Mouse (Mus musculus): ENCODE measurements around the gene H2al1i. TPM values are rescaled to one million over a fixed set of nuclear protein-coding genes. Genes with fewer than 3 reads are reported as not detected.
"Not testable (repeated sequence)": the region's sequence is repeated elsewhere in the genome, so short reads cannot be mapped to it uniquely, and the experiment has no call there.

The H2al1i gene
- not detected in 2 replicates for polyA plus RNA-seq (2014; fragmentation: Nextera tagmentation; extraction: Ambion mirVana)

GRCm38 (mm10) chrX:11324359-11324758 is at the start of gene H2al1i:
H2al1i (plus strand) TSS chrX:11324659.
- H3K27me3 ChIP-seq (ENCODE audit: control insufficient read depth, insufficient read depth, low read length); H3K4me2 ChIP-seq; H3K36me3 ChIP-seq (ENCODE audit: control insufficient read depth, insufficient read depth, low read length); H3K27ac ChIP-seq (ENCODE audit: low read depth, low read length); H3K4me3 ChIP-seq (ENCODE audit: low read depth, low read length); H3K4me1 ChIP-seq (ENCODE audit: control insufficient read depth, insufficient read depth, low read length); H3K9me3 ChIP-seq (replicated peaks; ENCODE audit: control insufficient read depth, low read length); ATAC-seq (replicated peaks; ENCODE audit: insufficient number of reproducible peaks, low FRiP score, low TSS enrichment); H3K9ac ChIP-seq (ENCODE audit: low read depth, low read length): not testable (repeated sequence)
- 80% methylated on average over 1 of the region's 5 CpGs for WGBS (ENCODE audit: insufficient replicate concordance)

- Histone ChIP-seq H3K9me3 (replicated peaks; ENCODE audit: control insufficient read depth, low read length) (no peaks in the 10 kb centered on the region), H3K4me3 (ENCODE audit: low read depth, low read length) (no peak overlapping the region), H3K4me2 (no peak overlapping the region), H3K4me1 (ENCODE audit: control insufficient read depth, insufficient read depth, low read length) (no peaks in the 10 kb centered on the region), H3K9ac (ENCODE audit: low read depth, low read length) (no peak overlapping the region), H3K36me3 (ENCODE audit: control insufficient read depth, insufficient read depth, low read length) (no peaks in the 10 kb centered on the region), H3K27me3 (ENCODE audit: control insufficient read depth, insufficient read depth, low read length) (no peaks in the 10 kb centered on the region), H3K27ac (ENCODE audit: low read depth, low read length) (no peak overlapping the region)
- no peak for ATAC-seq (replicated peaks; ENCODE audit: insufficient number of reproducible peaks, low FRiP score, low TSS enrichment)
- 68% methylated on average over 6 of the region's 6 CpGs for WGBS (ENCODE audit: insufficient replicate concordance)
These were observed 47.4 kb upstream of the H2al1i start for GRCm38 (mm10) chrX:11277083-11277482.

DNA sequence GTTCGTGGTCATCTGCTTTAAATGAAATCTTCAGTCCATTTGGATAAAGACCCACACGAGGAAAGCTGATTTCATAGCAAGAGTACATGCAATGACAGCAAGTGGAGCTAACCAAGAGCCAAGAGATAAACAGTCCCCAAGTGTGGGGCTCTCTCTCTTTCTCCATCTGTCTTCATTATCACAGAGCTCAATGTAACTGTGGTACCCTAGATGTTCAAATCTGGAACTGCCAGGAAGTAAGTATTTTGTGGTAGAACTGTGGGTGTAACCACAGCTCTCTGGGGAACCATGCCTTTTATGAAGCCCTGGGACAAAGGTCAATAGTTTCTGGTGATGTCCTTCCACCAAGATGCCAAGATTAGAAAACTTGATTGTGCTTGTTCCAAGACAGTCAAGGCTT is 43.7 kb upstream of the H2al1i start:
- ATAC-seq (replicated peaks; ENCODE audit: insufficient number of reproducible peaks, low FRiP score, low TSS enrichment) = no peak
- Histone ChIP-seq H3K4me1 (ENCODE audit: control insufficient read depth, insufficient read depth, low read length) (no peaks in the 10 kb centered on the region), H3K4me3 (ENCODE audit: low read depth, low read length) (no peak overlapping the region), H3K4me2 (no peak overlapping the region), H3K9ac (ENCODE audit: low read depth, low read length) (no peak overlapping the region), H3K27me3 (ENCODE audit: control insufficient read depth, insufficient read depth, low read length) (0 out of 2 replicates have a peak, but pooled peaks cover 2% of the 10 kb centered on the region), H3K27ac (ENCODE audit: low read depth, low read length) (no peak overlapping the region), H3K36me3 (ENCODE audit: control insufficient read depth, insufficient read depth, low read length) (no peaks in the 10 kb centered on the region), H3K9me3 (replicated peaks; ENCODE audit: control insufficient read depth, low read length) (no peaks in the 10 kb centered on the region)
- WGBS (ENCODE audit: insufficient replicate concordance) = 60% methylated on average over 2 of the region's 2 CpGs

DNA sequence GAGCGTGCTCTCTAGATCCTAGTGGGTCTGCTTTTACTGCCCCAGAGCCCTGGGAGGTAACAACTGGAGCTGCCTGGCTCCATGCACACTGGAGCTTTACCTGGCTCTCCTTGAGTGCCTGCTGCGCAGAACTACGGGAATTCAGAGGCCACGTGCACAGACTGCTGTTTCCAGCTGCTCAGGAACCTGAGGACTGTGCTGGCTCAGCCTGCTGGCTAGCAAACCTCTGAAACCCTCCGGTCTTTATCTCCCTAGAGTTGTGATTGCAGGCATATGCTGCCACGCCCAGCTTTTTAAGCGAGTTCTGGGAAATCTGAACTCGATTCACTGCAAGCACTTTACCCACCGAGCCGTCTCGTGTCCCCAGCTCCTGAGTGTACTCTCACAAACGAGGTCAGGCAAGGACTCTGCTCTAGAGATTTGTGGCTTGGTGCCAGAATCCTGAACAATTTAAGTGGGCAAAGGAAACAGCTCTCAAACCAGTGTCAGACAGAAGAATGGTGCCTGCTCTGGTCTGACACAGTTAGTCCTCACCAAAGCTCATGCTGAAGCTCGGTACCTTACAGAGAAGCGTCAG is 36.1 kb upstream of the H2al1i start:
- no peak for ATAC-seq (replicated peaks; ENCODE audit: insufficient number of reproducible peaks, low FRiP score, low TSS enrichment)
- Histone ChIP-seq H3K4me3 (ENCODE audit: low read depth, low read length) (no peak overlapping the region), H3K9ac (ENCODE audit: low read depth, low read length) (no peak overlapping the region), H3K9me3 (replicated peaks; ENCODE audit: control insufficient read depth, low read length) (no peaks in the 10 kb centered on the region), H3K4me2 (no peak overlapping the region), H3K27me3 (ENCODE audit: control insufficient read depth, insufficient read depth, low read length) (peaks cover 5% of the 10 kb centered on the region; the same call in 1 of the 2 replicates), H3K36me3 (ENCODE audit: control insufficient read depth, insufficient read depth, low read length) (no peaks in the 10 kb centered on the region), H3K27ac (ENCODE audit: low read depth, low read length) (no peak overlapping the region), H3K4me1 (ENCODE audit: control insufficient read depth, insufficient read depth, low read length) (no peaks in the 10 kb centered on the region)
- WGBS (ENCODE audit: insufficient replicate concordance) = 48% methylated on average over 14 of the region's 14 CpGs

DNA sequence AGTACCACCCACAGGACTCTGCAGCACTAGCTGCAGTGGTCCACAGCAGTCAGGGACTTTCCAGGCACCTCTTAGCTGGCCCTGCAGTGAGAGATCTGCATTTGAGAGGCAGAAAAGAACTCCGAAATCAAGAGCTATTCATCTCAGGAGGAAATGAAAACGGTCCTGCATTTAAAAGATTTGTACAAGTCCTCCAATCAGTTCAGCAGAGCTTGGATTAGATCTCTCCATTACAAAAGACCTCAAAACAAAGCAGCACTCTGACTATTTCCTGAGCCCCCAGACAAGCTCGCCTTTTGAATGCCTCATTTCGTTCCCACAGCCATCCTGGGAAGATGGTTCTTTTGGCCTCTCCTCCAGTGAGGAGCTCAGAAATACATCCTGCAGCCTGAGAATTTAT is 35.2 kb upstream of the H2al1i start:
- Histone ChIP-seq H3K4me3 (ENCODE audit: low read depth, low read length) (no peak overlapping the region), H3K27me3 (ENCODE audit: control insufficient read depth, insufficient read depth, low read length) (peaks cover 5% of the 10 kb centered on the region; the same call in 1 of the 2 replicates), H3K4me1 (ENCODE audit: control insufficient read depth, insufficient read depth, low read length) (no peaks in the 10 kb centered on the region), H3K36me3 (ENCODE audit: control insufficient read depth, insufficient read depth, low read length) (no peaks in the 10 kb centered on the region), H3K27ac (ENCODE audit: low read depth, low read length) (no peak overlapping the region), H3K9me3 (replicated peaks; ENCODE audit: control insufficient read depth, low read length) (no peaks in the 10 kb centered on the region), H3K4me2 (no peak overlapping the region), H3K9ac (ENCODE audit: low read depth, low read length) (no peak overlapping the region)
- WGBS (ENCODE audit: insufficient replicate concordance) = 55% methylated on average over 4 of the region's 4 CpGs
- ATAC-seq (replicated peaks; ENCODE audit: insufficient number of reproducible peaks, low FRiP score, low TSS enrichment) = no peak

GRCm38 (mm10) chrX:11298957-11299356 is 25.5 kb upstream of the H2al1i start, which contains the start of gene H2al1a:
H2al1a (plus strand) TSS chrX:11299257.
- not testable (repeated sequence) for H3K9ac ChIP-seq (ENCODE audit: low read depth, low read length); H3K27ac ChIP-seq (ENCODE audit: low read depth, low read length); H3K4me3 ChIP-seq (ENCODE audit: low read depth, low read length); H3K4me2 ChIP-seq; H3K4me1 ChIP-seq (ENCODE audit: control insufficient read depth, insufficient read depth, low read length); H3K9me3 ChIP-seq (replicated peaks; ENCODE audit: control insufficient read depth, low read length); ATAC-seq (replicated peaks; ENCODE audit: insufficient number of reproducible peaks, low FRiP score, low TSS enrichment); H3K36me3 ChIP-seq (ENCODE audit: control insufficient read depth, insufficient read depth, low read length); H3K27me3 ChIP-seq (ENCODE audit: control insufficient read depth, insufficient read depth, low read length)
- WGBS (ENCODE audit: insufficient replicate concordance) = no CpG with 5 or more reads among the region's 3 CpGs

DNA sequence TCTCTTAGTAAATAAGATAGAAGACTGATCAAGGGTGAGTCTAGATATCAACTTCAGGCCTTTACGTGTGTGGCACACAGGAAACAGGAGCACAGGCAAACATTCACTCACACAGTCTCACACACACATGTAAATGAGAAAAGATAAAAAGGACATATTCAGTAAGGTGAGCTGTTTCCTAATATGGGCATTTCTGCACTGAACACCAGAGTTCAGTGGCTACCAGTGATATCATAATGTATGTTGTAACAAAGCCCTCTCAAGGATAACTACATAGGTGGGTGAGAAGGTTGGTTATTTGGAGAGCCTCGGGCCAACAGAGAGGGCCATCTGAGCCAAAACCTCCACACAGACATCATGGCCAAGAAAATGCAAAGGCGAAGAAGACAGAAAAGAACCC is 22.3 kb upstream of the H2al1i start, which contains the start of gene H2al1b:
TSS of gene H2al1b (plus strand) at position 301 of the 400 bp plus-strand sequence.
- H3K27me3 ChIP-seq (ENCODE audit: control insufficient read depth, insufficient read depth, low read length); H3K4me3 ChIP-seq (ENCODE audit: low read depth, low read length); H3K9ac ChIP-seq (ENCODE audit: low read depth, low read length); H3K9me3 ChIP-seq (replicated peaks; ENCODE audit: control insufficient read depth, low read length); H3K4me2 ChIP-seq; H3K4me1 ChIP-seq (ENCODE audit: control insufficient read depth, insufficient read depth, low read length); H3K36me3 ChIP-seq (ENCODE audit: control insufficient read depth, insufficient read depth, low read length); ATAC-seq (replicated peaks; ENCODE audit: insufficient number of reproducible peaks, low FRiP score, low TSS enrichment); H3K27ac ChIP-seq (ENCODE audit: low read depth, low read length): not testable (repeated sequence)
- 87% methylated on average over 1 of the region's 3 CpGs for WGBS (ENCODE audit: insufficient replicate concordance)

DNA sequence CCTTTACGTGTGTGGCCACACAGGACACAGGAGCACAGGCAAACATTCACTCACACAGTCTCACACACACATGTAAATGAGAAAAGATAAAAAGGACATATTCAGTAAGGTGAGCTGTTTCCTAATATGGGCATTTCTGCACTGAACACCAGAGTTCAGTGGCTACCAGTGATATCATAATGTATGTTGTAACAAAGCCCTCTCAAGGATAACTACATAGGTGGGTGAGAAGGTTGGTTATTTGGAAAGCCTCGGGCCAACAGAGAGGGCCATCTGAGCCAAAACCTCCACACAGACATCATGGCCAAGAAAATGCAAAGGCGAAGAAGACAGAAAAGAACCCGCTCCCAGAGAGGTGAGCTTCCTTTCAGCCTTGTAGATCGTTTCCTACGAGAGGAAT is 19.1 kb upstream of the H2al1i start, which contains the start of gene H2al1c:
TSS of gene H2al1c (plus strand) at position 301 of the 400 bp plus-strand sequence.
- 33% methylated on average over 1 of the region's 6 CpGs for WGBS (ENCODE audit: insufficient replicate concordance)
- H3K9me3 ChIP-seq (replicated peaks; ENCODE audit: control insufficient read depth, low read length); H3K27ac ChIP-seq (ENCODE audit: low read depth, low read length); H3K4me2 ChIP-seq; H3K4me1 ChIP-seq (ENCODE audit: control insufficient read depth, insufficient read depth, low read length); ATAC-seq (replicated peaks; ENCODE audit: insufficient number of reproducible peaks, low FRiP score, low TSS enrichment); H3K4me3 ChIP-seq (ENCODE audit: low read depth, low read length); H3K27me3 ChIP-seq (ENCODE audit: control insufficient read depth, insufficient read depth, low read length); H3K36me3 ChIP-seq (ENCODE audit: control insufficient read depth, insufficient read depth, low read length); H3K9ac ChIP-seq (ENCODE audit: low read depth, low read length): not testable (repeated sequence)

- H3K4me3 ChIP-seq (ENCODE audit: low read depth, low read length); H3K36me3 ChIP-seq (ENCODE audit: control insufficient read depth, insufficient read depth, low read length); H3K9me3 ChIP-seq (replicated peaks; ENCODE audit: control insufficient read depth, low read length); H3K9ac ChIP-seq (ENCODE audit: low read depth, low read length); H3K27ac ChIP-seq (ENCODE audit: low read depth, low read length); H3K27me3 ChIP-seq (ENCODE audit: control insufficient read depth, insufficient read depth, low read length); H3K4me1 ChIP-seq (ENCODE audit: control insufficient read depth, insufficient read depth, low read length); ATAC-seq (replicated peaks; ENCODE audit: insufficient number of reproducible peaks, low FRiP score, low TSS enrichment); H3K4me2 ChIP-seq: not testable (repeated sequence)
- no CpG with 5 or more reads among the region's 6 CpGs for WGBS (ENCODE audit: insufficient replicate concordance)
These were observed 15.9 kb upstream of the H2al1i start, which contains the start of gene H2al1d for GRCm38 (mm10) chrX:11308524-11308923. H2al1d (plus strand) TSS chrX:11308824.
